Mouse (Mus musculus) right cerebral cortex, postnatal 14 days (tissue): Measurements from ENCODE around the gene Myrip.

Source experiments
- DNase-seq: peaks from one replicate; pipeline ENCODE4 v3.0.0; 2022

Gene Myrip

DNA sequence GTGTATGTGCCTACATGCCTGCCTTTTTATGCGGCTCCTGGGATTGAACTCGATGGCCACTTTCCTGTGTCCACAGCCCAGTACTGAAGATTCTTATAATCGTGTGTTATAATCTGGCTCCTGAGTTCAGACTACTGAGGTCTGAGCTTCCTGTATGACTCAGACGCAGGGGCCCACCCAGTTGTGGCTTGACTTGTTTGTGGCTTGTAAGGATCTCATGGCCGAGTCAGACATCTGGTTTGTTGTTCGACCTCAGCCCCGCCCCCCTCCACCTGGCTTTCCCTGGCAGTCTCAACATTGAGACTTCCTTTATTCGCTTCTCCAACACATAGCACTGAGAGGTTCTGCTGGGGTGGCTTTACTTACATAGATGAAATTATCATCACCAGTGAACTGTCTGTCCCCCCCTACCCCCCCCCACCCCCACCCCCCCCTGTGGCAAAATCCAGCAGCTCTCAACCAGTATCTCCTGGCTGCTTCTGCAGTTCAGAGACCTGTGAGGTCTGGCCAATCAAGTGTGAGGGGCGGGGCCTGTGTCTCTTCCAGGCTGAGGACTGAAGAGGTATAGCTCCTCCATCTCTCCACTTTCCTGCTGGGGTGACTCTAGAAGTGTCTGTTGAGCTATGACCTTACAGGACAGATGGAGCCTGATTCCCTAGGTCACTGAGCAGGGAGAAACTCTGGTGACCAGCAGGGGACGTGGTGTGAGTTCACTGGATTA, 38.8 kb downstream of the Myrip start:
- no peak for DNase-seq

- no peak for DNase-seq
These were observed 41.9 kb downstream of the Myrip start for GRCm38 (mm10) chr9:120343123-120343790.

GRCm38 (mm10) chr9:120345651-120346151, 44.4 kb downstream of the Myrip start:
- no peak for DNase-seq

- DNase-seq, result no peak
These were observed 47.8 kb downstream of the Myrip start for GRCm38 (mm10) chr9:120349145-120349544.

- no peak for DNase-seq
These were observed 49.0 kb downstream of the Myrip start for GRCm38 (mm10) chr9:120350346-120350745.

GRCm38 (mm10) chr9:120351061-120351460, 49.7 kb downstream of the Myrip start:
- DNase-seq, result no peak

DNA sequence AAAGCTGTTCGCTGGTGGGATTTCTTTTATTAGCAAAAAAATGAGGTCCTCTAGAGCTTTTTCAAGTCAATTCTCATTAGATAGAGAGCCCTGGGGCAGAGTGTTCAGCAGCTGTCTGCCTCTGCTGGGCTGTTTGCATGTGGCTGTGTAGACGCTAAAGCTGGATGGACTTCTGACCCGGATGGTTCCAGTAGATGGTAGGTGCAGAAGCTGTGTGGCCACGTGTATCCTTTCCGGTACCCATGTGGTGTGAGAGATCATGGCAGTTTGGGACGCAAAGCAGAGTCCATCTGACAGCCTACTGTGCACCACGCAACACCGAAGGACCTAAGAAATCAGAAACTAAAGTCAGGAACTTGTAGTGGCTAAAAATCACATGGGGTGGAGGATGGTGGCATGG, 50.2 kb downstream of the Myrip start:
- no peak for DNase-seq

GRCm38 (mm10) chr9:120353036-120353435, 51.7 kb downstream of the Myrip start:
- DNase-seq, result no peak

DNA sequence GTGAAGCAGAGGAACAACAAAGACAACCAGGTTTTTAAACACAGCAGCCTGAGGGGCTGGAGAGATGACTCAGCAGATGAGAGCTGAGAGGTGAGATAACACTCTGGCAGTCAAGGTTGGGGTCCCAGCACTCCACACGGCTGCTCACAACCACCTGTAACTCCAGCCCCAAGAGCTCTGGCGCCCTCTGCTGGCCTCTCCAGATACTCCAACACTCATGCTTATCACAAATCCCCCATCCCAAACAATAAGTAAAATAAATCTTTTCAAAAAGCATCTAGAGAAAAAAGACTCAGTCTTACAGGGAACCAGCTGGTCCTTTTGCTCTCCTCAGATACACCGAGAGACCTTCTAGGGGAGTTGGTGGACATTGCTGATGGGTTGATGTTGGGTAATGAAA, 52.7 kb downstream of the Myrip start:
- DNase-seq, result no peak

DNA sequence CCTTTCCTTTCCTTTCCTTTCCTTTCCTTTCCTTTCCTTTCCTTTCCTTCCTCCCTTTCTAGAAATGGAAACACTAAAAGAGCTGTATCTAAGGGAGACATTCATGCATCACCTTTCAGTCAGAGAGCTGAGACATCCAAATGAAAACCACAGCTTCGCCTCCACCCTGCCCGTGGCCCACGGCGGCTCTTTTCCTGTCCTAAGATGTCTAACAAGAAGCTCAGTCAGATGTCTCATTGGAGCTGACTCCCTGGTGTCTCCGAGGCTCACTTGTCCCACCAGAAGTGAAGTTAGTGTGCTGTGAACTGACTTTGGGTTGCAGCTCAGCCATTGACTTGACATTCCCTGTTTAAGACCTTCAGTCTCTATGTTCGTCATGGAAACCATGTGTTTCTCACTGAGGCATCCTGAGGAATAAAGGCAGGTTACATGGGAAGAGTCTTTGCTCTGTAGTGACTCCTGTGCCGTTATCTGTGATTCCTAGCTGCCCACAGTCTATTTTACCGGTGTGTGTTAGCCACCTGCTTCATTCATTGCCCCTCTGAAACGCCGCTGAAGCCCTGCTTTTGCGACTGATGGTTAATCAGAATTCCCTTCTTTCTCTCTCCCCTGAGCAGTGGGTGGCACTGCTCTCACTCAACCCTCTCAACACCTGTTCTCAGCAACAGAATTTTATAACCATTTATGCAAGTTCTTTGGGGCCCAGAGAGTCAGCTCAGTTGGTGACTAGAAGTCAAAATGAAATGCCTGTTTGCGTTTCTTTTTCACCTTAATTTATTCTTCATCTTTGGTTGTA, 53.4 kb downstream of the Myrip start:
- no peak for DNase-seq

DNA sequence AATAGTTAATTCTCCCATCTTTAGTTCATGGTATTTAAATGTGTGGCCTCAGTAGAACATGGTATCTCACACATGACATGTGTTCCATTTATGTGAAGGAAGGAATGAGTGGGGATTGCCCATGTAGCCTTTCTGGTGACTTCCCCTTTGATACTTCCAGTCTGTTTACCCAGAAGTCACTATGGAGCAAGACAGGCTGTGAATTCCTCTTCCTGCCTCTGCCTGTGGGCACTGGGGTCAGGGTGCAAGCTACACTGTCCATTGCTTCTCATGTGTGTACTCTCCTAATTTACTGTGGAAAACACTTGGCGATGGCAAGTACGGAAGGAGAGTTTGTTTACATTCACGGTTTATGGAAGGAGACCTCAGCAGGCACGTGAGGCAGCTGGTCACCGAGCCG, 55.2 kb downstream of the Myrip start:
- DNase-seq, result no peak

DNA sequence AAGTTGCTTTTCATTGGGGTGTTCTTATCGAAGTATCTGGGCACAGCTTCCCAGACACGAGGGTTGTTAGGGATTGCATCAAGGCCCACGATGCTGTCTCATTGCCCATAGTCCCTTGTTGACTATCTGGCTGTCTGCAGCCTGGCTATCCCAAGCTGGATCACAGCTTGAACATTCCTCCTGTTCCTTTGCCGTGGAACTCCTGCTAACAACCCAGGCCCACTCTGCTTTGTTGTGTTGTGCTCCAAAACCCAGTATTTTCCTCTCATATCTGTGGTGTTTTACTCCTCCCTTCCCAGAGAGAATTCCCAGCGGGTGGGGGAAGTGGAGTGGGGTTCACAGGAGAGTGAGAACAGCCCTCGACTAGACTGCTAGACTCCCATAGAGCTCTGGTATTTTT, 56.7 kb downstream of the Myrip start:
- no peak for DNase-seq

GRCm38 (mm10) chr9:120360397-120361177, 59.3 kb downstream of the Myrip start:
- peak; percentile 34 for DNase-seq

DNA sequence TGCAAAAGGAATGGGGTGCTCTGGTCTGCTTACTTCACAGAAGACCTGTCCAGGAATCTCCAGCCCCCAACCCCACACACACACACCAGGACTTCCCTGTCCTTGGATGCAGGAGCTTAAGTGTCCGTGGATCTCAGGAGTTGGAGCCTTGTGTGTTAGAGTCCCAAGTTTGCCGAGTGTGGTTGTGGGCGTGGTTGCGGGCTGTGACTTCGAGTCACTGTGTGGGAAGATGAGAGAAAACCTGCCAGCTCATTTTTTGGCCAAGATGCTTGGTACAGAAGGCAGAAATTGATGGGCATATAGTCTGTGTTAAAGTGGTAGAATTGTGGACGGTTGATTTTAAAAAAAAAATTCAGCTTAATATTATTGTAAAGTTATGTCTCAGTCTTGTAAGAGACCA, 60.3 kb downstream of the Myrip start:
- DNase-seq, result no peak

DNA sequence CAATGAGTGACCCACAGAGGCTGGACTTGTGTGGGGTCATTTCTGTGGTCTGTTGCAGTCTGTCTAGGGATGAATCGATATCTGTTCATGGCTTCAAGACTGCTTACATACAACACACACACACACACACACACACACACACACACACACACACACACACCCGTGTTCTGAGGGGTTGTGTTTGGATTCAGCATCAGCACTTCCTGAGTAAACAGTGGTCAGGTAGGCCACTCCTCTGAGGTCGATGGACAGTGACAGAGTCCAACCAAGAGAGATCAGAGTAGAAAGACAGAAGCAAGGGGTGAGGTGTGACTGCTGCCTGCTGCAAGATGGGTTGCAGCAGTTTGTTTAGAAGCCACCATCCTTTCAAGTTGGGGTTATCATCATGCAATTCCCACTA, 61.4 kb downstream of the Myrip start:
- DNase-seq, result no peak

DNA sequence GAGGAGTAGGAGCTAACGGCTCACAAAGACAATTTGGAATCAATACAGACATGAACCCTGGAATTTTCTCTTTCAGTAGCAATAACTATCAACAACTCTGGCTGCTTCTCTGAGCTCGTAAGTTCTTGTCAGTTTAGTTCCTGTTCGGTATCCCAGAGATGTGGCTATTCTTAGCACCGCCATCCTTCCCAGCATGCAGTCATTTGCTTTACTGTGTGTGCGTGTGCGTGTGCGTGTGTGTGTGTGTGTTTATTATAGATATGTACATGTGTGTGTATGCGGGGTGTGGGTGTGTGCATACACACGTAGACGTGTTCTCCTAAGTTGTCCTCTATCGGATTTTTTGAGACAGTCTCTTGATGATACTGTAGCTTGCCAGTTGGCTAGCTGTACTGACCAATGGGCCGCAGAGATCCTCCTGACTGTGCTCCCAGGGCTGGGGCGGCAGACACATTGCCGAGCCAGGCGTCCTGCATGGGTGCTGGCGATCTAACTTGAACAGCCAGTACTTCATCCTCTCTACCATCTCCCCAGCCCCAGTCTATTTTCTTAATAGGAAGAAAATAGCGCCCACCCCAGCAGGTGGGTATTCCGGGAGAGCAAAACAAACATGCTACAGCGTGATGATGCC, 63.5 kb downstream of the Myrip start:
- no peak for DNase-seq

- no peak for DNase-seq
These were observed 66.2 kb downstream of the Myrip start for GRCm38 (mm10) chr9:120367526-120367925.

- no peak for DNase-seq
These were observed 70.3 kb downstream of the Myrip start for GRCm38 (mm10) chr9:120371633-120372032.

DNA sequence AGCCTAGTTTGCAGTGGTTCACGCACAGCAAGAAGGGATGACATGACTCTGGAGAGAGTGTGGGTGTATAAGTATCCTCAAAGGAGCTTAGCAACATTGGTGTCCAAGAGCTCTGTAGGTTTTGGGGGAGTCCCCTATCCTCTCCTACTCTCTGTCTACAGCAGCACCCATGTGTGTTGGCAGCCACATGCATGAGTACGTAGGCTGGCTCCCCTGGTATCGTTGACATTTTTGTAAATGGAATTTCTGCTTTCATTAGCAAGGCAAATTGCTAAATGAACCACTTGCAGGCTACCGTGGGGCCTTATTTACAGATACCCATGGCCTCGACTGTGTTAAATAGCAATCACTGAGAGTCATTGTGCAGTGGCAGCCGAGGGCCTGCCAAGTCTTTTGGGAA, 71.0 kb downstream of the Myrip start:
- DNase-seq, result no peak

DNA sequence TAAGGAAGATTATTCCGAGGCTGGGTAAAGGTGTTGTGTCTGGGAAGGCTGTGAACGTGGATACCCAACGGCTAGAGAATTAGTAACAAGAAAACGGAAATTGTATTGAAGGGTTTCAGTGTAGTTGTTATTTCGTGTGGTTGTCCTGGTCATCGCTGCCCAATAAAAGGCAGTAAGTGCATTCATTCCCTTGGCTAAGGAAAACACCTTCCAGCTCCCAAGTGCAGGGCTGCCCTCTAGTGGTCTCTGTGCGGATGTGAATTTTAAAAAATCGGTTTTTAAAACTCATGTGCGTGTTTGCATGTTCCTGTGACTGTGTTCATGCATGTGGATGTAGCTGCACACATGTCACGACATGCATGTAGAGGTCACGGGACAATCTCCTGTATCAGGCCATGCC, 76.4 kb downstream of the Myrip start:
- DNase-seq, result peak; percentile 55

GRCm38 (mm10) chr9:120395188-120395587, 93.9 kb downstream of the Myrip start:
- no peak for DNase-seq

DNA sequence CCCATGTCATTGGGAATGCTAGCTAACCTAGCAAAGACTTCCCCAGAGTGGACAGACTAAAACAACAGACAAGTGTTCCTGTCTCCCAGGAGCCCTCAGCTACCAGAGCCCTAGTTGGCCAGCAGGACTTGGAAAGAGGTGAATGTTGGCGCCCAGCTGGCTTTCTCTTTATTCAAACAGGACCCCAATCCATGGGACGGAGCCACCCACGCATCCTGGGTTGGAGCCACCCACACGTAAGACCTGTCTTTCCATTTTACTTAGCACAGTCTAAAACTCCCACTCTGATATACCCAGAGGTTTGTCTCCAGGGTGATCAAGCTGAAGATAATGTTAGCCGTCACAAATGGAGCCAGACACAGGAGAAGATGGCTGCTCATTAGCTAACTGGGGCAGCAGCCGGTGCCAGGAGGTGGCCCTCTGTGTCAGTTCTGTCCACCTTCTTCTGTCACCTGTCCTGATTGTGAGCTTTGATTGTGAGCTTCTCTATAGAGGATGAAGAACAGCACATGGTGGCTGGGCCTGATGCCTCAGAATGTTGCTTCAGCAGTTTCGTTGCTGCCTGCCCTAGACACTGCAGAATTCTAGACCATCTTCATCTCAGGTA, 95.4 kb downstream of the Myrip start:
- peak; percentile 54 for DNase-seq
